Mouse (Mus musculus): ENCODE data around the gene Tnk2.

Tnk2 gene

DNA sequence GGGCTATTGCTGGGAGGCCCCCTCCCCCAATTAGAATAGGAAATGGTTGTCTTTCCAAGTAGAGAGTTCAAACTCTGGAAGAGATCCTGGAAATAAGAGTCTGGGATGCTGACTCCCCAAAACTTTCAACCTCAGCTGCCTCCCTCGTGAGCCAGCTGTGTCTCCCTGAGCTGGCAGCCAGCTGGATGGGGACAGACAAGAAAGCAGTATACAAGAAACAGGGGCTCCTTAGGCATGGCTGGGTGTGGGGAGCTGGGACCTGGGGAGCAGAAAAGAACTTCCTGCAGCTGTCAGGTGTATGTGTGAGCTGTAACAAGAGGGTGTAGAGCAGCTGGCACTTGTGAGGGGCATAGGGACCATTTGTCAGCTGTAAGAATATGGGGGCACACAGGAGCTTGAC lies 16.4 kb downstream of the Tnk2 start:
- no peak for DNase-seq (ENCODE audit: low spot score in 2 of 2)

DNA sequence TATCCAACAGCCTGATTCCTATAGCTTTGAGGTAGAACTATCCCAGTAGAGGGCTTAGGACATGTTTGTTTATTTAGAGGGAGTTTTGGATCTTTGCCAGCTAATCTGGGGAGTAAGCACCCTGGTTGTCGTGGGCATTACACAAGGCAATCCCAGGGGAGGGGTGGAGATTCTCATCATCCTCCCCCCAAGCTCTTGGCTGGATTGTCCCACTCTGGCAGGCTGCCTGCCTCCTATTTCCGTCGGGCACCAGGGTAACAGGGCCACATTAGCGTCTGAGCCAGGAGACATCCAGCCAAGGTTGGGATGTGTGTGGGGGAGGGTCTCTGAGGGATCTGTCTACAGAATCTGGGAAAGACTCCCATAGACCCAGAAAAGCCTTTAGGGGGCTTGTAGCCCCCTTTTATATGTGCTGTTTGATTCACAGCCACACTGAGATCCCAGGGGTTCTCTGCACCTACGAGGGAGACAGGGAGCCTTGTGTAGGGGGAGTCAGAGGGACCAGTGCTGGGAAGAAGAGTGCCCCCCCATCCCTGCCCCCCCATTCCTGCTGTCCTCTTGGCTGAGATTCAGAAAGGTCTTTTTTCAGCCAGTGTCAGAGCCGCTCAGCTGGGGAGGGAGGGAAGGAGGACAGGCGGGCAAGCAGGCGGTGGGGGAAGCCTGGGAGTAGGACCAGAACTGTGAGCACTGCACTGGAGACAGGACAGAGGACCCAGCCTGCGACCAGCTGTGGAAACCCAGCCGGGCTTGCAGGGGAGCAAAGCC lies 17.1 kb downstream of the Tnk2 start:
- DNase-seq (ENCODE audit: low spot score in 2 of 2), result peak in 1 of 2 experiments; percentile 73

DNA sequence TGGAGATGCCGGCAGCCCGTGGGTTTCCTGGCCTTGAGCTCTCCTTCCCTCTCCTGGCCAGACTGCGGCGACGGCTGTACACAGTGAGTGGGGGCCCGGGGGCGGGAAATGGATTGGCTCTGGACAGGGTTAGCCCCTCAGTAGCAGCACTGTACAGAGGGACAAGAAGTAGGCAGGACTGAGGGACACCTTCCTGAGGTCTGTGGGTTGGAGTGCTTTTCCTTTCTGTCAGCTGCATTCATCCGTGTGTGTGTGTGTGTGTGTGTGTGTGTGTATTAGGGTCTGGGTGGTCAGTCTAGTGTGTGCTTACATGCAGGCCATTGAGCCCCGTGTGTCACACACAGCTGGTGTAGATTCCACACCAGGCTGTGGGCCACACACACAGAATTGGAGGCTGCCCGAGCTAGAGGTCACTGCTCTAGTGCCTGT lies 17.8 kb downstream of the Tnk2 start:
- no peak for DNase-seq (ENCODE audit: low spot score in 2 of 2)

DNA sequence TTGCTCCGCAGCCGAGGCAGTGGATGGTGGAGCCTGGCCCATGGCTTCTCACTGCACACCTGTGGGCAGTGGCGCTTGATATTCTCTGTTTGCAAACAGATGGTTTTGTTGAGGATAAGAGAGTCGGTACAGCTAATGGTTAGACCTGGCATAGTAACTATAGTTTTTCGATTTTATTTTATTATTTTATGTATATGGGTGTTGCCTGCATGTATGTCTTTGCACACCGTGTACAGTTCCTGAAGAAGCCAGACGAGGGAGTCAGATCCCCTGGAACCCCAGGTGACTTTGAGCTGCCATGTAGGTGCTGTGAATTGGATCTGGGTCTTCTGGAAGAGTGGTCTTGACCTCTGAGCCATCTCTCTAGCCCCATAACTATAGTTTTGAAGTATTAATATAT lies 18.7 kb downstream of the Tnk2 start:
- DNase-seq (ENCODE audit: low spot score in 2 of 2), result no peak

DNA sequence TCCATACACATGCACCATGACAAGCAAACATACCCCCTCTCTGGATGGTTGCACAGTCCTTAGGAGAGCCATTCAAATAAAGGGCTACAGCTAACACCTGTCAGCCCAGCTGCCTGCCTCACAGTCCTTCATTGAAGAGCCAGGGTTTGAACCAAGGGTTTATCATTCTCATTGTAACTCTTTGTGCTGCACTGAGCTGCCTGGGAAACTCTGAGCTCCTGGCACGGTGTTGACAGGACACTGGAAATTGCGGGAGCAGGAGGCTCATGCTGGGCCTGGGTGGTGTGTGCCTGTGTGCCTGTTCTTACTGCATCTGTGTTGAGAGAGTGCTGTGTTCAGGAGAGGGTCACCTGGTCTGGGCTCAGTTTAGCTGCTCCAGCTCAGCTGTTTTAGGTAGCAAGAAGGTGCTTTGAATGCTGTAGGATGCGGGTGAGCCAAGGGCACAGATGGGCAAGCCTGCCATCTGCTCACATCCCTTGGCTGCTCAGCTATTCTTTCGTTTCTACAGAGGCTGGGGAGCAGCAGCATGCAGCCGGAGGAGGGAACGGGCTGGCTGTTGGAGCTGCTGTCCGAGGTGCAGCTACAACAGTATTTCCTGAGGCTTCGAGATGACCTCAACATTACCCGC lies 19.7 kb downstream of the Tnk2 start:
- DNase-seq (ENCODE audit: low spot score in 2 of 2), result no peak

DNA sequence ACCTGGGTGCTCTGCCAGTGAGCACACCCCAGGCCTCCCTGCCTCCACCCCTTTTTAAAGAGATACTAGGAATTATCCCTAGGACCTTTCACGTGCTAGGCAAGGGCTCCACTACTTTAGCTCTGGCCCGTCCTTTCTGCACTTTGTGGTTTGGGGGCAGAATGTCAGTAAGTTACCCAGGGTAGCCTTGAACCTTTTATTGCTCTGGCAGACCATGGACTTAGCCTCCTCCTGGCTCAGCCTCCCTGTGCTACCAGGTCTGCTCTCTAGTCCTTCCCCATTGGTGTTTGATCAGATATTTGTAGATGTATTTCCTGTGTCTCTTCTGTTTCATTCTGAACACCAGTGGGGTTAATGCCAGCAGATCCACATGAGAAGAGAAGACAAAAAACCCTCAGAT lies 20.5 kb downstream of the Tnk2 start:
- no peak for DNase-seq (ENCODE audit: low spot score in 2 of 2)

DNA sequence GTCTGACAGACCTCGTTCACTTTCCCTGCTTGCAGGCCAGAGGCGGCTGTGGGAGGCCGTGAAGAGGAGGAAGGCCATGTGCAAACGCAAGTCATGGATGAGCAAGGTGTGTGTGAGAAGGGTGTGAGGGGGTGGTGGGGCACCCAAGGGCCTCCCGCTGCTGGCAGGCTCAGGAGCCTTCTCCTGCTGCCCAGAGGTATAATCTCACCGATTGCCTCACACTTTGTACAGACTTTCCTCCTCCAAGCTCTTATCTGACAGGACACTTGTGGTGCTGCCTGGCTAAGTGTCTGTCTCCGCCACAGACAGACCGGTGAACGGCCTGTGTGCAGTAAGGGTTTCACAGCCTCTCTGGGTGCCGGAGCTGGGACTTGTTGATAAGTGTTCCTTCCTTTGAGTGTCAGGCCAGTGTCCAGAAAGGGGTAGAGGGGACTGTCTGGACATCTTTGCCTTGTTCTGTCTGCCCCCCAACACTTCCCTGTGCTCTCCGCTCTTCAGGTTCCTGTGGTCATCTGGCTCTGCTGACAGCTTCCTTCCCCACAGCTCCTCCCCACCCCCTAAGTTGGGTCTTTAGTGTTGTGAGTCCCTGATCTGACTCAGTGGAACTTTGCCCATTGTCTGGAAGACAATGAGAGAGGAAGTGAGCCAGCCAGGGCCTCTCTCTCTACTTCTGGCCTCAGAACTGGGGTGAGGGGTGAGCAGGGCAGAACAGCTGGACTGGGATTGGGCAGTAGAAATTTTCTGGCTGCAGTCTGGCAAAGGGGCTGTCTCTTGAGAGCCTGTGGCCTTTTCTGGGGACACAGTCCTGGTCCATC lies 22.4 kb downstream of the Tnk2 start:
- DNase-seq (ENCODE audit: low spot score in 2 of 2), result no peak

DNA sequence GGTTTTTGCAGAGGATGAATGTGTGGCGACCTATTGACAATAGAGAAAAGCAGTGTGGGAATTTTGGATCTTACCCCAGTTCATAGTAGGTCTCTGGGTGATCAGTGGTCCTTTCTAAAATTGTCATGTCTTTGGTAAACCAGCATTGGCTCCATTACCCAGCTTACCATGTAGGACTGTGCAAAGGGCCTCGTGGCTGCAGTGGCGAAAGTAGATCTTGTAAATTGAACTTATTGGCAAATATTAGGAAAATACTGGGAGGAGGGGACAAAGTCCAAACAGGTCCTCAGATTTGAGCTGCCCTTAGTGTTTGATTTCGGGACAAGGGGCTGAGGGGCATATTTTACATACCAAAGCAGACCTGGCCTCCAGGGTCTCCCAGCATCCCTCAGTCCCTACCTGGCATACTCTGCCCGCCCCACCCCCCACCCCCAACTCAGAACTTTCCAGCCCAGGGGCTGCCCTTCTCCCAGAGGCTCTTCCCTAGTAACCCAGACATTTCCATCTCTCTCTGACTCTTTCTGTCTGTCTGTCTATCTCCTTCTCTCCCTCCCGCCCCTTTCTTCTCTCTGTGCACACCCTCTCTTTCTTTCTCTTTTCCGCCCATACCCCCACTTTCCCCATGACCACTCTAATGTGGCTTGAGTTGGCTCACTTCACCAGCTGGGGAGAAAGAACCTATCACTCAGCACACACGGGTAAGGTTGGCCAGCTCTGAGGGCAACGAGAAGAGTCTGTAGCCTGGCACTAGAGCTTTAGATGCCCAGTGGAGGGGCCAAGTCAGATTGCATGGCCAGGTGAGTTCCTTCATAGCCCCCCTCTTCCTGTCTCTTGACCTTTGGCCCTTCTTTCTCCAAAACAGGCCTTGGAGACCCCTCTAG lies 23.2 kb downstream of the Tnk2 start:
- DNase-seq (ENCODE audit: low spot score in 2 of 2), result no peak

DNA sequence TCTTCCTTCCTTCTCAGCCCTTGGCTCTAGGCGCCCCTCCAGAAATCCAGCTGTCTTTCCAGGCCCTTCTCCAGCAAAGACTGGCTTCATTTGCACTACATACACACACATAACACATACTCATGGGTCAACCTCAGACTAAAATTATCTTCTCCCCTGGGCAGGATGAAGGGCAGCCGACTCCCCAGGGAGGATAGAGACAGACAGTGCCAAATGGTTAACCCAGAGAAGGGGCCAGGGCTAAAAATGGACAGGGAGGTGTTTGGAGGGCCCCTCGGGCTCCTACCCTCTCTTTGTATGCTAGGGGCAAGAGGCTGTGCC lies 23.8 kb downstream of the Tnk2 start:
- DNase-seq (ENCODE audit: low spot score in 2 of 2), result no peak

DNA sequence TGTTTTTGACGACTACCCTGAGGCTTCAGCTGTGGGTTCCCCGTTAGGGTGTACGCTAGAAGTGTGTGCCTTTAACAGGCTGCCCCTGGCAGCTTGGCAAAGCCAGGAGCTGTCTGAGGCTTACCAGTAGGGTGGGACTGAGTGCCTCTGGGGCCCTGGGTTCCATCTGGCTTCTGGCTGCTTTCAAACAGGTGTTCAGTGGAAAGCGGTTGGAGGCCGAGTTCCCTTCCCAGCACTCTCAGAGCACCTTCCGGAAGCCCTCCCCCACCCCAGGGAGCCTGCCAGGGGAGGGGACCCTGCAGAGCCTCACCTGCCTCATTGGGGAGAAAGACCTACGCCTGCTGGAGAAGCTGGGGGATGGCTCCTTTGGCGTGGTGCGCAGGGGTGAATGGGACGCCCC lies 24.4 kb downstream of the Tnk2 start:
- DNase-seq (ENCODE audit: low spot score in 2 of 2), result no peak

DNA sequence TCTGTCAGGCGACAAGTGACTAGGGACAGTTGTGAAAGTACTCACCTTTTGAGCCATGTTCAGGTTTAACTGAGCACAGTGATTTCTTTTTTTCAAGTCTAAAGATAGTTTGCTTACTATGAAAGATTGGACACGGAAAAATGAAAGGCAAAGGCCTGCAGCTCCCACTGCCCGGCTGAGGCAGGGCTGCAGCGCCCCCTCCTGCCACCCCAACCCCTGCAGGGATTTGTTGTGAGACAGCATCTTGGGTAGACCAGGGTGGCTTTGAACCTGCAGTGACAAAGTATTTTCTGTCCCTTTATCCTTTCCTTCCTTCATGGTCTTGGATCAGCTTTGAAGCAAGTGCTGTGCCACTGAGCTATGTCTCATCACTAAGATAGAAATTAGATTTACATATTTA lies 24.8 kb downstream of the Tnk2 start:
- DNase-seq (ENCODE audit: low spot score in 2 of 2), result no peak

DNA sequence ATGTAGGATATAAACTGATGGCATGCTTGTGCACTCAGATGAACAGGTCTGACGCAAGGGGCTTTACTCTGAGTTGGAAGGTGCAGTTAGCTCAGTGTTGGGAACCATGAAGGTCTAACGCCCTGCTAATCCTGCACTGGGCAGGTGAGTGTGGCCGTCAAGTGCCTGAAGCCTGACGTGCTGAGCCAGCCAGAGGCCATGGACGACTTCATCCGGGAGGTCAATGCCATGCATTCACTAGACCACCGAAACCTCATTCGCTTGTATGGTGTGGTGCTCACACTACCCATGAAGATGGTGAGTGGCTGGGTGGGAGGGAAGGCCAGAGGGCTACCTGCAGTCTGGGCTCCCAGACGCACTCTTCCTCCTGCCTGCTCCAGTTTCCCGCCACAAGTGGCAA lies 25.6 kb downstream of the Tnk2 start:
- no peak for DNase-seq (ENCODE audit: low spot score in 2 of 2)

DNA sequence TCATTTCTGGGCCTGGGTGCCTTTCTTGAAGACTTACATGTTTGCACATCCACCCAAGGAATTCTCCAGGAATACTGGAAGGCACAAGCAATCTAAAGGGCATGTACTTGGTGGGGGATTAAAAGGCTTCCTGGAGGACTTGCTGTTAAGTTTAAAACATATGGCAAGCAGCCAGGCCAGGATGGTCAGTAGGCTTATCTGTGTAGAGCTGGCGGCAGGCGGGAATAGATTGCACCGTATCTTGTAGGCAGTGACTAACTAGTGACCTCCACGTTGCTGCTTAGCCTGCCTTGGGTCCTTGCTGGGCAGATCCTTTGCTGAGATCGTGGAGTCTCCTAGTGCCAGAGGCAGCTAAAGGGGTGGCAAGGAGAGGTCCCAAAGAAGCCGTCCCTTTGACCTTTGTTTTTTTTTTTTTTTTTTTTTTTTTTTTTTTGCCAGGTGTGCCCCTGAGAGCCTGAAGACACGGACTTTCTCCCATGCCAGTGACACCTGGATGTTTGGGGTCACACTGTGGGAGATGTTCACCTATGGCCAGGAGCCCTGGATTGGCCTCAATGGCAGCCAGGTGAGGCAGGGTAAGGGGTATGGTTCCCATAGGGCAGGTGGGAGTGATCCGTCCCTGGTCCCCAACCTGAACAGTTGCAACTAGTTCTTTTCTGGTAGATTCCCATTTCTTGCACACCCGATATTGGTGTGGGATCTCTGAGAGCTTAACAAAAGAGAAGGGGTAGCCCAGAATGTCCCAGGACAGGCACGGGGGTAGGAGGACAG lies 26.9 kb downstream of the Tnk2 start:
- DNase-seq (ENCODE audit: low spot score in 2 of 2), result no peak

DNA sequence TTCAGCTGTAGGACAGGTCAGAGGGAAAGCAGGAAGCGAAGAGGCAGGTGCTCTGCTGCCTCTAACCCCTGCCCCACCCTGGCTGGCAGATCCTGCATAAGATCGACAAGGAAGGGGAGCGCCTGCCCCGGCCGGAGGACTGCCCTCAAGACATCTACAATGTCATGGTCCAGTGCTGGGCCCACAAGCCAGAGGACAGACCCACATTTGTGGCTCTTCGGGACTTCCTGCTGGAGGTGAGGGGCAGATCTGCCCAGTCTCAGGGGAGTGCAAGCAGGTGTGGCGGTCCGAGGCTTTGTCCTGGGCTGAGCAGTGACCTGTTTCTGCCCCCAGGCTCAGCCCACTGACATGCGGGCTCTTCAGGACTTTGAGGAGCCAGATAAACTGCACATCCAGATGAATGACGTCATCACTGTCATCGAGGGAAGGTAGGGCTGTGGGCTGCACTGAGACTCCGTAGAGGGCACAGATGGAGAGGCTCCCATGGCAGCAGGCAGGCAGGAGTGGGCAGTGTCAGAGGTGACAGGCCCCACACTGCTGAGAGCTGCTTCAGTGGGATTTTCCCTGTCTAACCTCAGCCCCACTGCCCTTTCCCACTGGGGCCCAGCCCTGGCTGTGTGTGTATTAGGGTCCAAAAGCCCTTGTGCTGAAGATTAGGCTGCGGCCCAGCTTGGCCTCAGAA lies 27.7 kb downstream of the Tnk2 start:
- DNase-seq (ENCODE audit: low spot score in 2 of 2), result no peak

DNA sequence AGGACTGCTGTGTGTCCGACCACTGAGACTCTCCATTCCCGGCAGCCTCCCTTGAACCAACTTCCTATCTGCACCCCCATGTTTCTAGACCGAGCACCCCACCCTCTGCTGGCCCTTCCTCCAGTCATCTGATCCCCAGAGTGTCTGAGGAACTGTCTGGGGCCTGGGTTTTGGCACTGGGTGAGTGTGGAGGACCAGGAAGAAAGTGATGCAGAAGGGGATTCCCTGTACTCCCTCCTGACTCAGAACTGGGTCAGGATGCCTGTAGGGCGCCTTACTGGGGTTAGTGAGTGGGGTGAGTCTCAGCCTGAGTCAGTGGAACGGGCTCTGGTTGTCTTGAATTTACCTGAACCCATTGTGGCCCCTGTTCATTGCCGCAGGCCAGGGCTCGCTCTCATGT lies 28.6 kb downstream of the Tnk2 start:
- DNase-seq (ENCODE audit: low spot score in 2 of 2), result no peak

DNA sequence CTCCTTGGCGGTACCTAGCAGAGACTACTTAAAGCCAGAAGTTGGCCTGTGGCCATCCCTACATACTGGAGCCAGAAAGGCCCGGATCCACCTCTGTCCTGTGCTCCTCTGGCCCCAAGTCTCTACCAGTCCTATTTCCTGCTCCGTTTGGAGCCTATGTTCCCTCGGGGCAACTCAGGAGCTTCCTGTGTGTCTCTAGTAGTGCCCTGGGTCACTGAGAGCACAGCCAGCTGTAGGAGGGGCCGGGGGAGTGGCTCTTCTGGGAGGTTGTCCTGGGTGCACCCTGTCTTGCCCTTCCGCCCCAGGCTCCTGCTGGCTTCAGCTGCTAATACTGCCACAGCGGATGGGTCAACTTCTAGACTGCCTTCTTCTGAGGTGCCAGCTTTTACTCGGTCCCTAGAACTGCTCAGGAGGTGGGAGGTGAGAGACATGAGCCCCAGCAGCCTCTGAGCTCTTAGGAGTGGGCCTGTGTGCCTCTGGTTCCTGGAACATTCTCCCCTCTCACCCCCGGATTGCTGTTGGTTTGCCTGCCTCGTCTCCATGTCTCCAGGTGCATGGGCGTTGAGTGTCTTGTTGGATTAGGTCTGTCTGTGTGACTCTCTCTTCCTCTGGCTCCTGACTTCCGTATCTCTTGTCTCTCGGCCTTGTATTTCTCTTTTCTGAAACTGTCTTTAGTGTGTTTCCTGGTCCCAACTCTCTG lies 29.3 kb downstream of the Tnk2 start:
- no peak for DNase-seq (ENCODE audit: low spot score in 2 of 2)

DNA sequence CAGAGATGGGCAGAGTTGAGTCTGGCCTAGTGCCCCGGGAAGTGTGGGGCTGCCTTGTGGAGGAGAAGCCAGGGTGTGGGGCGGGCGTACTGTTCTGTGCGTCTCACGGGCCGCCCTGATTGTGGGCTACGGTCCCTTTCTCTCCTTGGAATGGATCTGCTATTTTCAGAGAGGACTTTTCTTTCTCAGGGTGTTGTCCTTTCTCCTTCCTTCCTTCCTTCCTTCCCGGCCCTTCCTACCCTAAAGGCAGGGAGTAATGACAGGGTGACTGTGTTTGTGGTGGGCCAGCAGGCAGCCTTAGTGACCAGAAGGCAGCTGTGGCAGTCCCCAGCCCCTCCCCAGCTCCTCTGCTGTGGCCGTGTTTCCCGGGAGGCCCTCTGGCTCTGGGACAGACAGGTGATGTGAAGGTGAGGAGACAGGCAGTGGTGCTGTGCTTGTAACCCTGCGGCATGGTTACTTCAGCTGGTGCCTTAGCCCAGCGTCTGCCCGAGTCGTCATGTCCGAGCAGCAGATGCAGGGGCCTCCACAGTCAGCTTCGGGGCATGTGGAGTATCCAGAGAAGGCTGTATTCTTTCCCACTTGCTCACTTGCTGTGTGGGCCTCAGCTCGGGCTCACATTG lies 30.6 kb downstream of the Tnk2 start:
- DNase-seq (ENCODE audit: low spot score in 2 of 2), result no peak

DNA sequence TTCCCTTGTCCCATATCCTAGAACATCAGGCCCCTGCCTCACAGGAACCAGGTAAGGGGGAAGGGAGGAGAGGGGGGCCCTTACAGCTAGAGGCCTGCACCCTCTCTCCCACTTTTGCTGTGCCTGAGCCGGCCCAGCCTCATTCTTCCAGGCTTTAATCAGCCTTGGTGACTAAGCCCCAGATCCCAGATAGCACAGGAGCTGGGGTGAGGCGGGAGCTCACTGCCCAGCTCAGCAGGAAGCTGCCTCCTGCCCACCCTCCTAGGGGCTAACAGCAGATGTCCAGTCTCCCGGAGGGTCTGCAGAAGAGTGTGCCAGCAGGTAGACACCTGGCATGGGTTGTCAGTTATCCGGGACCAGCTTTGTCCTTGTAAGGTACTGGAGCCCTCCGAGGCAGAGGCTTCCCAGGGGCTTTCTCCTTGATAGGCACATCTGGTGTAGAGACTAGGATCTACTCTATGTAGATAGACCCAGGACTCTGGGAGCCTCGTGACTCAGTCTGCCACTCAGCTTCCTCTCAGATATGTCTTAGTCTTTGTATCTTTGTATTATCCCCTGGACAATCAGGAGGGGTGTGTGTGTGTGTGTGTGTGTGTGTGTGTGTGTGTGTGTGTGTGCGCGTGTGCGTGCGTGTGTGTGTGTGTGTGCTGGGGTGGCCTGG lies 33.5 kb downstream of the Tnk2 start:
- DNase-seq (ENCODE audit: low spot score in 2 of 2), result no peak

DNA sequence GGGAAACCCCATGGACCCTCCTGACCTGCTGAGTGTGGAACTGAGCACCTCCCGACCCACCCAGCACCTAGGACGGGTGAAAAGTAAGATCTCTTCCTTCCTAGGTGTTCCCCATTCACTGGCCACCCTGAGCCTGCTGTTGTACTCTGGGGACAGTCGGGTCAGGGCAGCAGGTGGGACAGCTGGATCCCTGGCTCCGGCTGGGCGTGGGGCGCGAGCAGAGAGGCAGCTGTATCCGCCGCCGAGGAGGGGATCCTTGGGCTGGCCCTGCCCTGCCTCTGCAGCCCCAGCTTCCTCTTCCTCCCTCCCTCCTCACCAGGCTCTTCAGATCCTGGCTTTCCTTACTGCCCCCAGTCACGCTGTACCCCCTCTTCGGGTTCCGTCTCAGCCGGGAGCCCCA lies 34.2 kb downstream of the Tnk2 start:
- DNase-seq (ENCODE audit: low spot score in 2 of 2), result no peak
